Mouse (Mus musculus) ES-CJ7 (cell line): Measurements from ENCODE around the gene Folr2.

Source experiments
- DNase-seq: peaks from one replicate; pipeline ENCODE4 v3.0.0; 2011; ENCODE audit warnings: low read depth, low spot score

Gene Folr2

DNA sequence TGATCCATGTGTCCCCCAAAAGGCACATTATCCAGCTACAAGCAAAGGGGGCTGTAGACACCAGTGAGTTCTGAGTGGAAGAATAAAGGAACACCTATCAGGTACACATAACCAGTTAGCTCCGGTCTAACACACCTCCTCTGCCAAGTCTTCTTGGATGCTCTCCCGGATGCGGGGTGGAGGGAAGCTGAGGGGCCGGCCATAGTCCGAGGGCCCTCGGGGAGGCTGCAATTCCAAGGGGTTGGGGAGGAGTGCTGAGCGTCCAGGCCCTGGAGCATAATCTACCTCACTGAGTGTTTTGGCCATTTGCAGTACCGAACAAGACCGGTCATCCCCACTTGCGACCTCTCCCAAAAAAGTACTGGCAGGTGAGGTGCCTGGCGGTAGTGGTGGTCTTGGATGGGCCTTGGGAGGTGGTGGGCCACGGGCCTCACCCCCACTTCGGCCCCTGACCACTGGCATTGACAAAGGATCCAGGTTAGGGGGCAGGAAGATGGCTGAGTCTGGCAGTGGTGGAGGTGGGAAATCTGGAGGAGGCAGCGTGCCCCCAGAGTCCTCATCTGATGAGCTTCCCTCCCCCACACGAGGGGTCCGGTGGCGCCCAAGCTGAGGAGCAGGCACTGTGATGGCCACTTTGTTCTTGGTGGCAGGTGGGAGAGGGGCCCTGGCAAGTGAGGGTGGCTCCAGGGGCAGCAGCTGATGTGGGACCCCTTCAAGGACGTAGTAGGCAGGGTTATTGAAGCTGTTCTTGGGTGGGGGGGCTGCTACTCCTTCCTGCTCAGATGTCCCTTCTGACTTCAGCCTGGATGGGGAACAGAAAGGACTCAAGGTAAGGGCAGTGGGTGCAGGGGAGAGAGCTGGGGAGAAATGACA lies 33.0 kb downstream of the Folr2 start:
- DNase-seq = no peak

DNA sequence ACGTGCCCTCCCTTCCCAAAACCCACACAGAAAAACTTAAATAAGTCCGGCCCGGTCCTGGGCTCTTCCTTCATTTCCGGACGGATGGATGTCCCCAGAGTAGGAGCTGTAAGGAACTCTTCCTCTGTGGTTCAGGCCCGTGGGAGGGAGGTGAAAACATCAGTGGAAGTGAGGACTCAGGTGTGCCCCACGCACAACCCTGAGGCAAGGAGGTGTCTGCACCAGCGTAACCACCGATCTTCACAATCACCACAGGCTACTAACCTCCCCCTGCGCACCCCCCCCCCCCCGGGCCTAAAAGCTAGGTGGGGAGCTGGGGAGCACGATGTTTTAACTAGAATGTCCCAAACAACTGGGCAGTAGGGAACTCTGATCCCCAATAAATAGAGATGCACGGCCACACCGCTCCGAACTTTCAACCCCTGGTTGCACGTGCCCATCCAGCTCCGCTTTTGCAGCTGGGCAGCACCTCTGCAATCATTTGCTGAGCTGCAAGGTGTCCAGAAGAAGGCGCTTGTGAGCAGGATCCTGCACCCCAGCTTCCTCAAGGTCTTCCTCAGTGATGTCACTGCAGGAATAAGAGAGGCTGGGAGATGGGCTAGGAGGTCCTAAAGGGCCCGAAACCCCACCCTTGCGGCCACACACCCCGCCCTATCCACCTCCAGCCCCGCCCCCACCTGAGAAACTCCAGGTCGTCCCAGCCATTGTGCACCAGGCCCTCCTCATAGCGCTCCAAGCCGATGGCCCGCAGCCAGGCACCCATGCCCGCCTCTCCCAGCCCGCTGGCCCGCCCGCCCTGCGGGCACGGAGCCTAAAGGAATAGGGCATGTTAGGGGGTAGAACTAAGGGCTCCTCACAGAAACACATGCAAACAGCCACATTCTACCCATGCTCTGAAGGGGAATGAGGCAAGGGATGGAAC lies 33.9 kb downstream of the Folr2 start:
- peak; percentile 93 for DNase-seq

DNA sequence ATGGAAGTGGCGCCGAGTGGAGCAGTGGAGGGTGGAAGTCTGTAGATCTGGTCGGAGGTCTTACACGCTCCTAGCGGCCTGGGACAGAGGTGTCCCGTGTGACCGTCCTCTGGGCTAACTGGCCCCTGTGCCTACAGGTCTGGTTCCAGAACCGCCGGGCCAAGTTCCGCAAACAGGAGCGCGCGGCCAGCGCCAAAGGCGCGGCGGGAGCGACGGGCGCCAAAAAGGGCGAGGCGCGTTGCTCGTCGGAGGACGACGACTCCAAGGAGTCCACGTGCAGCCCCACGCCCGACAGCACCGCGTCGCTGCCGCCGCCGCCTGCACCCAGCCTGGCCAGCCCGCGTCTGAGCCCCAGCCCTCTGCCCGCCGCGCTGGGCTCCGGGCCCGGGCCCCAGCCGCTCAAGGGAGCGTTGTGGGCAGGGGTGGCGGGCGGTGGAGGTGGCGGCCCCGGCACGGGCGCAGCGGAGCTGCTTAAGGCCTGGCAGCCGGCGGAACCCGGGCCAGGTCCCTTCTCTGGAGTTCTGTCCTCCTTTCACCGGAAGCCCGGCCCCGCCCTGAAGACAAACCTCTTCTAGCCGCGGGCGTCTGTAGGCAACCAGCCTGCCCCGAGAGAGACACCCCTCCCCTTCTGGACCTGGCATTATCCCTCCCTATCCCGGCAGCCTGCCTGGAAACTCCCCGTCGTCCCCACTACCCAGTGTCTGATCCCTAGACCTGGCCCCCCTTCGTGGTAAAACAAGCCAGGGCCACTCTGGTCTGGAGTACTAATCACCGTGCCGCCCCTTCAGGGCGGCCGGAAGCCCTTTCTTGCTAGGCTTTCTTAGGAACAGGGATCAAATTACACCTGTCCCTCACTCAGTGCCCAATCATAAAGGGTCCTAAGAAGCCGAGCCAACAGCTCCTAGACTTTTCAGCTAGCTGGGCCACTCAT lies 35.2 kb downstream of the Folr2 start:
- DNase-seq = peak; percentile 79

DNA sequence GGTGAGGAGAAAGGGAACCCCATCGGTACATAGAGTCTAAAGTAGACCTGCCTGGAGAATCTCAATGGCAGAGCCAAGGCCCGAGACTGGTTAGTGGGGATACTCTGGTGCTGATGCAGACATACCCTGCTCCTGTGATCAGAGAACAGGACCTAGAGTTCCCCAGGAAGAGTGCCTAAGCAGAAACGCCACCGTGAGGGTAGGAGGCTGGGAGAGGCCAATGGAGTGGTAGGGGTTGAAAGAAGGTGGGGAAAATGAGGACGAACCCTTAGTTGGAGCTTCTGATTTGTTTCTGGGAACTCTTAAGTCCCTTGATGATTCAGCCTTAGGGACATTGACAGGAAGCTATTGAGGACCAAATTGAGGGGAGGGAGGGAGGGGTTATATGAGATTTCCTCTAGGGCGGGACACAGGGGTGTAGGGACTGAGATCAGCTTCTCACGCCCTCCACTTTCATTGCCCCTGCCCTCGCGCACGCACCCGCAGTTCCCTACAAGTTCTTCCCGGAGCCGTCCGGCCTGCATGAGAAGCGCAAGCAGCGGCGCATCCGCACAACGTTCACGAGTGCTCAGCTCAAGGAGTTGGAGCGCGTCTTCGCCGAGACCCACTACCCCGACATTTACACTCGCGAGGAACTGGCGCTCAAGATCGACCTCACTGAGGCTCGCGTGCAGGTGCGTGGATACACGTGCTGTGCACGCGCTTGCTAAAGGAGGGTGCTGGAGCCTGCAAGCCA lies 36.5 kb downstream of the Folr2 start:
- DNase-seq = peak; percentile 53

DNA sequence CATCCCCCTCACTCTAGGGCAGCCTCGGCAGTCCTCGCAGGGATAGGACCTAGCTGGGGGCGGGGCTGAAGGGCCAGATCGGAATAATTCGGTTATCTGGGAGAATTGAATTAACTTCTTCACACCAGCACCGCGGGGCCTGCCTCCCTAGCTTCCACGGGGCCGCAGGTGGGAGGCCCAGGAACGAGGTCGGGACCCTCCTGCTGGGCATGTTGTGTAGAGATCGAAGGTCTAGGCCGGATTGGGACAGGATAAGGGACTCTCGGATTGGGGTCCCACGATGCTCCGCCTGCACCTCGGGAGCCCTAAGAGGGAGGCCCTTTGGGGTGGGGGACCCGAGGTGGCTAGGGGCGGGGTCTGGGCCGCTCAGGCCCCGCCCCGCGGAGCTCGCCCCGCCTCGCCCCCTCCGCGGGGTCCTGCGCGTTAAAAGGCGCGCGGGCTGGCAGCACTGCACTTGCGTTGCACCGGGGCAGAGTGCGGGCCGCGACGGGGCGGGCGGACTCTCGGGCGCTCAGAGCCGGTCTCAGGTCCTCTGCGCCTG lies 39.1 kb downstream of the Folr2 start, which contains the start of gene Phox2a:
Gene Phox2a, plus strand, starts transcription at position 453 of the 541 bp plus-strand sequence.
- DNase-seq = peak; percentile 34
